Mouse (Mus musculus) intestine, embryonic 14.5 days (tissue): ENCODE results near the gene Nav3. TPM values are rescaled to one million over a fixed set of nuclear protein-coding genes. Genes with fewer than 3 reads are reported as not detected.

Source experiments
- ATAC-seq: fragments of 200-750 bp; cut with Nextera tagmentation; replicated peaks from 2 replicates; pipeline ENCODE4 v1.8.0; 2017; ENCODE audit warnings: low read depth, moderate number of reproducible peaks, moderate TSS enrichment, moderate library complexity; ENCODE audit not compliant: low FRiP score, low TSS enrichment
- DNase-seq: peaks from one replicate; pipeline ENCODE4 v3.0.0-alpha.2; 2018; ENCODE audit warnings: low spot score
- H3K27ac ChIP-seq: fragments of 300-500 bp; sonication (generic); 2 replicates; pipeline ENCODE4 v1.5.1; 2014; ENCODE audit warnings: low read depth, mild to moderate bottlenecking, control low read depth
- H3K27me3 ChIP-seq: fragments of 300-500 bp; sonication (generic); replicated peaks from 2 replicates; pipeline ENCODE4 v1.6.1; 2014; ENCODE audit warnings: low read length, control low read depth; ENCODE audit not compliant: control insufficient read depth, insufficient read depth
- H3K36me3 ChIP-seq: fragments of 300-500 bp; sonication (generic); 2 replicates; pipeline ENCODE4 v1.6.1; 2014; ENCODE audit warnings: low read length, control low read depth; ENCODE audit not compliant: control insufficient read depth, insufficient read depth
- H3K4me1 ChIP-seq: fragments of 300-500 bp; sonication (generic); replicated peaks from 2 replicates; pipeline ENCODE4 v1.6.1; 2014; ENCODE audit warnings: low read length, control low read depth, mixed read lengths; ENCODE audit not compliant: control insufficient read depth, insufficient read depth
- H3K4me2 ChIP-seq: fragments of 300-500 bp; sonication (generic); 2 replicates; pipeline ENCODE4 v1.6.1; 2014; ENCODE audit warnings: low read length
- H3K4me3 ChIP-seq: fragments of 300-500 bp; sonication (generic); 2 replicates; pipeline ENCODE4 v1.5.1; 2014; ENCODE audit warnings: low read depth, low read length, control low read depth, mixed read lengths
- H3K9ac ChIP-seq: fragments of 300-500 bp; sonication (generic); 2 replicates; pipeline ENCODE4 v1.6.1; 2014; ENCODE audit warnings: mild to moderate bottlenecking, low read length
- H3K9me3 ChIP-seq: fragments of 300-500 bp; sonication (generic); 2 replicates; pipeline ENCODE4 v1.6.1; 2016; ENCODE audit warnings: low read length, control low read depth; ENCODE audit not compliant: control insufficient read depth
- WGBS: fragments of 180-500 bp; shearing (Covaris S2); extraction: QIAGEN DNeasy Blood & Tissue Kit; methylation state at CpG from one replicate; pipeline ENCODE4 v1.1.7; 2014; 5-methylcytosine and 5-hydroxymethylcytosine counted together
- polyA plus RNA-seq: library from polyadenylated mRNA; unstranded; fragments of >200 nt; fragmentation: Nextera tagmentation; extraction: Ambion mirVana; gene quantifications from 2 replicates; pipeline ENCODE4 v1.2.1, GENCODE M21; 2014

Gene Nav3
- polyA plus RNA-seq, 1 experiment from 2014 or later: 2.5 TPM

- Histone ChIP-seq H3K27ac (no peak overlapping the region), H3K4me1 (0 out of 2 replicates have a peak, but pooled peaks cover 3% of the 10 kb centered on the region), H3K36me3 (no peaks in the 10 kb centered on the region), H3K4me2 (no peak overlapping the region), H3K9ac (no peak overlapping the region), H3K4me3 (no peak overlapping the region), H3K27me3 (no peaks in the 10 kb centered on the region), H3K9me3 (no peaks in the 10 kb centered on the region)
- no peak for ATAC-seq
- 91% methylated on average over 4 of the region's 4 CpGs for WGBS
- no peak for DNase-seq
These were observed 552.8 kb downstream of the Nav3 start for GRCm38 (mm10) chr10:109903241-109903640.

GRCm38 (mm10) chr10:109889171-109889475 lies 566.9 kb downstream of the Nav3 start:
- Histone ChIP-seq H3K4me1 (no peaks in the 10 kb centered on the region), H3K4me3 (no peak overlapping the region), H3K9me3 (no peaks in the 10 kb centered on the region), H3K4me2 (no peak overlapping the region), H3K36me3 (no peaks in the 10 kb centered on the region), H3K27me3 (no peaks in the 10 kb centered on the region), H3K27ac (no peak overlapping the region), H3K9ac (no peak overlapping the region)
- WGBS: 83% methylated on average over 3 of the region's 3 CpGs
- DNase-seq (no peak), ATAC-seq (no peak)

- DNase-seq: no peak
- Histone ChIP-seq H3K4me2 (no peak overlapping the region), H3K4me1 (no peaks in the 10 kb centered on the region), H3K9ac (no peak overlapping the region), H3K27me3 (no peaks in the 10 kb centered on the region), H3K9me3 (no peaks in the 10 kb centered on the region), H3K27ac (no peak overlapping the region), H3K36me3 (no peaks in the 10 kb centered on the region), H3K4me3 (no peak overlapping the region)
- ATAC-seq: no peak
- WGBS: 57% methylated on average over 11 of the region's 11 CpGs
These were observed 567.4 kb downstream of the Nav3 start for GRCm38 (mm10) chr10:109888355-109889170.

GRCm38 (mm10) chr10:109887160-109887559 lies 568.8 kb downstream of the Nav3 start:
- H3K4me2 ChIP-seq: no peak overlapping the region
- H3K9ac ChIP-seq: no peak overlapping the region
- ATAC-seq: no peak
- no peaks in the 10 kb centered on the region for H3K4me1 ChIP-seq
- WGBS: 81% methylated on average over 3 of the region's 3 CpGs
- no peak overlapping the region for H3K27ac ChIP-seq
- H3K36me3 ChIP-seq: no peaks in the 10 kb centered on the region
- no peak for DNase-seq
- no peaks in the 10 kb centered on the region for H3K27me3 ChIP-seq
- H3K4me3 ChIP-seq: no peak overlapping the region
- H3K9me3 ChIP-seq: no peaks in the 10 kb centered on the region

- Histone ChIP-seq H3K9ac (no peak overlapping the region), H3K36me3 (no peaks in the 10 kb centered on the region), H3K4me3 (no peak overlapping the region), H3K9me3 (no peaks in the 10 kb centered on the region), H3K4me2 (no peak overlapping the region), H3K27ac (no peak overlapping the region), H3K4me1 (no peaks in the 10 kb centered on the region), H3K27me3 (no peaks in the 10 kb centered on the region)
- 86% methylated on average over 4 of the region's 4 CpGs for WGBS
- DNase-seq (no peak), ATAC-seq (no peak)
These were observed 579.9 kb downstream of the Nav3 start for GRCm38 (mm10) chr10:109876107-109876506.

- no peaks in the 10 kb centered on the region for H3K27me3 ChIP-seq
- H3K36me3 ChIP-seq: no peaks in the 10 kb centered on the region
- H3K4me2 ChIP-seq: no peak overlapping the region
- no peak overlapping the region for H3K9ac ChIP-seq
- no peaks in the 10 kb centered on the region for H3K4me1 ChIP-seq
- DNase-seq: no peak
- no peak for ATAC-seq
- H3K27ac ChIP-seq: no peak overlapping the region
- H3K4me3 ChIP-seq: no peak overlapping the region
- H3K9me3 ChIP-seq: no peaks in the 10 kb centered on the region
These were observed 580.6 kb downstream of the Nav3 start for GRCm38 (mm10) chr10:109875312-109875830.

GRCm38 (mm10) chr10:109874652-109875311 lies 581.2 kb downstream of the Nav3 start:
- no peak overlapping the region for H3K4me2 ChIP-seq
- ATAC-seq: no peak
- 64% methylated on average over 5 of the region's 5 CpGs for WGBS
- no peaks in the 10 kb centered on the region for H3K4me1 ChIP-seq
- no peak for DNase-seq
- H3K9ac ChIP-seq: no peak overlapping the region
- no peak overlapping the region for H3K4me3 ChIP-seq
- no peaks in the 10 kb centered on the region for H3K27me3 ChIP-seq
- no peaks in the 10 kb centered on the region for H3K36me3 ChIP-seq
- H3K9me3 ChIP-seq: no peaks in the 10 kb centered on the region
- no peak overlapping the region for H3K27ac ChIP-seq

- Histone ChIP-seq H3K4me3 (no peak overlapping the region), H3K9ac (no peak overlapping the region), H3K27me3 (no peaks in the 10 kb centered on the region), H3K4me2 (no peak overlapping the region), H3K9me3 (no peaks in the 10 kb centered on the region), H3K36me3 (no peaks in the 10 kb centered on the region), H3K27ac (no peak overlapping the region), H3K4me1 (no peaks in the 10 kb centered on the region)
- no peak for DNase-seq
- WGBS: 81% methylated on average over 2 of the region's 2 CpGs
- no peak for ATAC-seq
These were observed 589.9 kb downstream of the Nav3 start for GRCm38 (mm10) chr10:109866063-109866462.

GRCm38 (mm10) chr10:109865391-109865790 lies 590.6 kb downstream of the Nav3 start:
- Histone ChIP-seq H3K4me3 (no peak overlapping the region), H3K4me2 (no peak overlapping the region), H3K27me3 (no peaks in the 10 kb centered on the region), H3K4me1 (no peaks in the 10 kb centered on the region), H3K9me3 (no peaks in the 10 kb centered on the region), H3K27ac (no peak overlapping the region), H3K36me3 (no peaks in the 10 kb centered on the region), H3K9ac (no peak overlapping the region)
- WGBS: 27% methylated on average over 1 of the region's 2 CpGs
- ATAC-seq (no peak), DNase-seq (no peak)
